Mouse (Mus musculus) erythroblast, embryonic 14.5 days (primary cell): ENCODE data around the gene Ciz1. TPM values are rescaled to one million over a fixed set of nuclear protein-coding genes. Genes with fewer than 3 reads are reported as not detected.

ENCODE experiments used
- H3K27me3 ChIP-seq: 2 replicates; pipeline ENCODE4 v1.6.1; 2012; ENCODE audit warnings: inconsistent platforms; ENCODE audit not compliant: control insufficient read depth
- H3K36me3 ChIP-seq: 2 replicates; pipeline ENCODE4 v1.6.1; 2012; ENCODE audit warnings: mild to moderate bottlenecking, inconsistent platforms; ENCODE audit not compliant: control insufficient read depth
- H3K4me1 ChIP-seq: 2 replicates; pipeline ENCODE4 v1.6.1; 2012; ENCODE audit warnings: inconsistent platforms; ENCODE audit not compliant: control insufficient read depth
- H3K4me3 ChIP-seq: replicated peaks from 2 replicates; pipeline ENCODE3; 2012; ENCODE audit warnings: moderate library complexity, mild to moderate bottlenecking, inconsistent platforms
- H3K9me3 ChIP-seq: 2 replicates; pipeline ENCODE4 v1.6.1; 2012; ENCODE audit warnings: low read length, inconsistent platforms, mixed read lengths; ENCODE audit not compliant: control insufficient read depth
- GATA1 ChIP-seq: IDR thresholded peaks from 2 replicates; pipeline ENCODE4 v1.6.1; 2012; ENCODE audit warnings: low read length, inconsistent platforms, mixed read lengths
- TAL1 ChIP-seq: IDR thresholded peaks from 3 replicates; pipeline ENCODE4 v1.6.1; 2012; ENCODE audit warnings: low read length, inconsistent platforms, mixed read lengths
- polyA plus RNA-seq: library from polyadenylated mRNA; stranded (reverse); fragments of >175 nt; gene quantifications from 2 replicates; pipeline ENCODE4 v1.2.3, GENCODE M21; 2012

Ciz1 gene
- polyA plus RNA-seq, 1 experiment = 20.0 TPM

DNA sequence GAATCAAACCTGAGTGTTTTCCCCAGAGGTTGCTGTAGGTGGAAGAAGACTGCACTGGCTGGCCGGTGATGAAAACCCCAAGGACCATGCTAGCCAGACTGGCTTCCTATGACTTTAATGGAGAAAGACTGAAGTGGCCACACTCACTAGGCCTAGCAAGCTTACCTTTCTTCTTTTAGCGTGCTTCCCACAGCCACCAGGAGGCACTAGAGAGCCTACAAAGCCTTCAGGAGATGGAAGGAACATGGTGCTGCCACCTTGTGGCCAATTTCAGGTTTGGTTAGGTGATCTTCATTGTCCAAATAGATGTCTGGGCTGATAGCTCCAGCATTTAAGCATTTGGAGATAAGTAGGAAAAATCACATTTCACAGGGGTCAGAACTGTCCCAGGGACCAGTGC is 52.5 kb downstream of the Ciz1 start:
- Histone ChIP-seq H3K9me3 (peaks cover 2% of the 10 kb centered on the region), H3K36me3 (peaks cover 35% of the 10 kb centered on the region)
- TF ChIP-seq GATA1 (no peak), TAL1 (no peak)

GRCm38 (mm10) chr2:32407144-32407824 is 55.2 kb downstream of the Ciz1 start:
- Histone ChIP-seq H3K4me1 (no peaks in the 10 kb centered on the region), H3K36me3 (peaks cover 11% of the 10 kb centered on the region), H3K27me3 (no peaks in the 10 kb centered on the region), H3K9me3 (peaks cover 2% of the 10 kb centered on the region), H3K4me3 (no peak overlapping the region)
- TF ChIP-seq TAL1 (no peak), GATA1 (no peak)

More for the DNA sequence above, 52.5 kb downstream of the Ciz1 start:
- Histone ChIP-seq H3K4me1 (peaks cover 12% of the 10 kb centered on the region), H3K27me3 (no peaks in the 10 kb centered on the region), H3K4me3 (no peak overlapping the region)

GRCm38 (mm10) chr2:32408429-32409424 is 56.6 kb downstream of the Ciz1 start:
- peaks cover 2% of the 10 kb centered on the region for H3K9me3 ChIP-seq
- no peaks in the 10 kb centered on the region for H3K27me3 ChIP-seq
- peaks cover 4% of the 10 kb centered on the region for H3K36me3 ChIP-seq
- TF ChIP-seq TAL1 = no peak
- TF ChIP-seq GATA1 = no peak
- H3K4me3 ChIP-seq = no peak overlapping the region
- peaks cover 8% of the 10 kb centered on the region for H3K4me1 ChIP-seq

GRCm38 (mm10) chr2:32411407-32411806 is 59.3 kb downstream of the Ciz1 start:
- Histone ChIP-seq H3K36me3 (peaks cover 30% of the 10 kb centered on the region), H3K27me3 (no peaks in the 10 kb centered on the region), H3K4me1 (peaks cover 8% of the 10 kb centered on the region), H3K4me3 (no peak overlapping the region), H3K9me3 (peaks cover 2% of the 10 kb centered on the region)
- no peak for TF ChIP-seq GATA1
- TF ChIP-seq TAL1 = no peak

DNA sequence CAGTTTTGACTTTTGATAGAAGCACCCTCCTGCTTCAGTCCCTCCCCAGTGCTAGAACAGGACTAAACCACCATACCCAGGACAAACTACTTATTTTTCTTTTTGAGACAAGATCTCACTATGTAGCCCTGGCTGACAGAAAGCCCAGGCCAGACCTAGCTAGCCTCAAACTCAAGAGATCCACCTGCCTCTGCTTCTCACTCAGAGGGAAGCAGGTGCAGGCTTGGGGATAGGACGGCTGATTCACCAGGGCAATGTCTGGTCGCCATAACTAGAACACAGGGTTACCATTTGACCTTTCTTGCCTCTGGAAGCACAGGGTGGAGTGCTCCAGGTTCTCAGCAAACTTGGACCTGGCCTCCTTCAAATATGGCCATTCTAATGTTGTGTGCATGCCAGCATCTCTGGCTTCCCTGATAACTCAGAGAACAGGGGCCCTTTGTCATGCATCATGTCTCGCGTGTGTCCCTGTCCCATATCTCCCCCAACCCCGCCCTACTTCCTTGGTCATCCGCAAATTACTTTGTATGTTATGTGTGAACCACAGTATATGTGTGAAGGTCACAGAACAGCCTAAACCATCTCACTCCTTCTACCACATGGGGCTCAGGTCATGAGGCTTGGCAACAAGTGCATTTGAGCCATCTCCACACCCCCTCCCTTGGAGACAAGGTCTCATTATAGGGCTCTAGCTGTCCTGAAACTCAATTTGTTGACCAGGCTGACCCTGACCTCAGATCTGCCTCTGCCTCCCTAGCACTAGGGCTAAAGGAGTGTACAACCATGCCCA is 60.8 kb downstream of the Ciz1 start:
- TF ChIP-seq GATA1 = no peak
- TF ChIP-seq TAL1 = no peak
- Histone ChIP-seq H3K27me3 (no peaks in the 10 kb centered on the region), H3K36me3 (peaks cover 45% of the 10 kb centered on the region), H3K9me3 (peaks cover 2% of the 10 kb centered on the region), H3K4me1 (peaks cover 8% of the 10 kb centered on the region), H3K4me3 (no peak overlapping the region)

DNA sequence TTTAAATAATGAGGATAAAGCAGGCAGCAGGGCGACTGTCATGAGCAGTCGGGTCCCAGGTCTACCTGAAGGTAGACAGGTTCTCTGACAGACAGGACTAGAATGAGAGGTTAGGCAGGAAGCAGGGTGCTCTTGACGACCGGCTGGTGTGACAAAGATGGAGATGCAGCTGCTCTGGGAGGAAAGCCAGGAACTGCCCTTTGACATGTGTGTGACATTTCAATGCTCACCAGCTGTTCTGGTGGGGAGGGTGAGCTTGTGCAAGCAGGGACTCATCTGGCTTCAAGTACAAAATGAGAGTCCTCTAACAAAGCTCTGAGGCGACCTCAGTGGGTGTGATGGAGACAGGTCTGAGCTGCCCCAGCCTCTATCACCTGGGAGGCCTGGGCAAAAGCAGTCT is 61.8 kb downstream of the Ciz1 start:
- H3K27me3 ChIP-seq = no peaks in the 10 kb centered on the region
- peaks cover 55% of the 10 kb centered on the region for H3K36me3 ChIP-seq
- TF ChIP-seq TAL1 (no peak), GATA1 (no peak)

GRCm38 (mm10) chr2:32415801-32416200 is 63.7 kb downstream of the Ciz1 start:
- Histone ChIP-seq H3K9me3 (no peaks in the 10 kb centered on the region), H3K4me1 (peaks cover 8% of the 10 kb centered on the region), H3K36me3 (peaks cover 74% of the 10 kb centered on the region), H3K4me3 (no peak overlapping the region), H3K27me3 (no peaks in the 10 kb centered on the region)
- no peak for TF ChIP-seq TAL1
- no peak for TF ChIP-seq GATA1

More for the DNA sequence above, 61.8 kb downstream of the Ciz1 start:
- peaks cover 8% of the 10 kb centered on the region for H3K4me1 ChIP-seq
- no peak overlapping the region for H3K4me3 ChIP-seq
- no peaks in the 10 kb centered on the region for H3K9me3 ChIP-seq

DNA sequence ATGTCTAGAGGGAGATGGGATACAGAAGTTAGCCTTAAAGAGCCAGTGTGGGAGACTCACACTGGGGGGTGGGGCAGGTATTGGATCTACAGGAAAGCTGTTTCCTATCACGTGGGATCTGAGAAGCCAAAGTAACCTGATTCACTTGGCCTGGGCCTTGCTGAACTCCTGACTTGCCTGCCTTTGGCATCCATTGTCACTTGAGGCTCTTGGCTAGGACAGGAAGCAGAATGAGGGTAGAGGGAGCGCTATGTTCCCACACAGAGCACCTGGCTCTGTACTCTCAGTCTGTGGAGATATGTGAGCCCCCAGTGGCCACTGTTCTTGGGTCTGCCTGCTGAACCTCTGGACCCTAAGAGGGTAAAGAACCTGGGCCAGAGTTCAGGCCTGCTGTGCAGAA is 64.4 kb downstream of the Ciz1 start:
- H3K9me3 ChIP-seq = no peaks in the 10 kb centered on the region
- no peaks in the 10 kb centered on the region for H3K27me3 ChIP-seq
- peaks cover 78% of the 10 kb centered on the region for H3K36me3 ChIP-seq
- H3K4me3 ChIP-seq = no peak overlapping the region
- TF ChIP-seq TAL1 (no peak), GATA1 (no peak)
- H3K4me1 ChIP-seq = peaks cover 8% of the 10 kb centered on the region

DNA sequence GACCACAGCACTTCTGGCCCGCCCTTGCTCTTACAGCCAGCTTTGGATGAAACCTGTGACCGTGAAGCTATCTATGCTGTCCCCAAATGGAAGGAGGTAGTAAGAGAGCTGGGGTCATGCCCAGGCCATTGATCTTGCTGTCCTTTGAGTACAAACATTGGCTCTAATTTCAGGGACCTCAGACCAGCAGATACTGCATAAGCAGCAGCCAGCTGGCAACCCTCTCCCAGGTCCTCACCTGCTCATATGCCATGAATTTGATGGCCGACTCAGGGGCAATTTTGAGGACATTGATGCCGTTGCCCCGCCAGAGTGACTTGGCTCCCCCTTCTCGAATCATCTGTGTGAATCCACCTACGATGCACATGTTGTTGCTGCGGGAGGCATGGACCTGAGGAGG is 65.4 kb downstream of the Ciz1 start:
- no peaks in the 10 kb centered on the region for H3K9me3 ChIP-seq
- H3K4me3 ChIP-seq = no peak overlapping the region
- H3K4me1 ChIP-seq = peaks cover 12% of the 10 kb centered on the region
- peaks cover 78% of the 10 kb centered on the region for H3K36me3 ChIP-seq
- H3K27me3 ChIP-seq = no peaks in the 10 kb centered on the region
- no peak for TF ChIP-seq TAL1
- no peak for TF ChIP-seq GATA1
